Mouse (Mus musculus) small intestine, adult 2 months (tissue): ENCODE results near the gene Ckap2. TPM values are rescaled to one million over a fixed set of nuclear protein-coding genes. Genes with fewer than 3 reads are reported as not detected.

Source experiments
- H3K27ac ChIP-seq: fragments of 200-500 bp; 2 replicates; pipeline ENCODE4 v1.5.1; 2012; ENCODE audit warnings: low read depth, low read length, control low read depth, inconsistent platforms; ENCODE audit not compliant: insufficient read depth
- H3K27me3 ChIP-seq: fragments of 200-500 bp; 2 replicates; pipeline ENCODE4 v1.6.1; 2012; ENCODE audit warnings: mild to moderate bottlenecking, moderate library complexity, low read length, inconsistent platforms; ENCODE audit not compliant: control insufficient read depth, insufficient read depth
- H3K36me3 ChIP-seq: fragments of 200-500 bp; 2 replicates; pipeline ENCODE4 v1.6.1; 2012; ENCODE audit warnings: mild to moderate bottlenecking, low read length, control low read depth, inconsistent platforms; ENCODE audit not compliant: control insufficient read depth, insufficient read depth
- H3K4me1 ChIP-seq: fragments of 200-500 bp; 2 replicates; pipeline ENCODE4 v1.6.1; 2012; ENCODE audit warnings: low read length, inconsistent platforms, mixed read lengths; ENCODE audit not compliant: control insufficient read depth, insufficient read depth, insufficient read length
- H3K4me3 ChIP-seq: fragments of 200-500 bp; 2 replicates; pipeline ENCODE4 v1.5.1; 2012; ENCODE audit warnings: low read depth, mild to moderate bottlenecking, control low read depth, inconsistent platforms, low read length, moderate library complexity
- CTCF ChIP-seq: fragments of 200-500 bp; IDR thresholded peaks from 2 replicates; pipeline ENCODE4 v1.5.1; 2012; ENCODE audit warnings: low read depth, mild to moderate bottlenecking, control low read depth, inconsistent platforms, low read length, moderate library complexity, mixed read lengths; ENCODE audit not compliant: insufficient replicate concordance, insufficient read length; ENCODE audit errors: extremely low read depth
- POLR2A ChIP-seq: fragments of 200-500 bp; IDR thresholded peaks from 2 replicates; pipeline ENCODE4 v1.6.1; 2012; ENCODE audit warnings: low read depth, mild to moderate bottlenecking, control low read depth, inconsistent platforms, low read length, moderate library complexity
- WGBS: fragments of 180-500 bp; shearing (Covaris S2); methylation state at CpG from one replicate; pipeline ENCODE4 v1.1.7; 2018; 5-methylcytosine and 5-hydroxymethylcytosine counted together
- polyA plus RNA-seq: library from polyadenylated mRNA; depleted of rRNA; stranded (reverse); fragments of >200 nt; gene quantifications from 2 replicates; pipeline ENCODE4 v1.2.3, GENCODE M21; 2012; rRNA removed

Gene Ckap2
- polyA plus RNA-seq, 1 experiment: 2.1 TPM

GRCm38 (mm10) chr8:22134750-22135135 lies 50.9 kb downstream of the Ckap2 start:
- Histone ChIP-seq H3K36me3 (no peaks in the 10 kb centered on the region), H3K27me3 (no peaks in the 10 kb centered on the region), H3K4me3 (no peak overlapping the region), H3K4me1 (peaks cover 7% of the 10 kb centered on the region; the same call in 1 of the 2 replicates), H3K27ac (no peak overlapping the region)
- 89% methylated on average over 5 of the region's 5 CpGs for WGBS
- TF ChIP-seq CTCF (no peak), POLR2A (no peak)

DNA sequence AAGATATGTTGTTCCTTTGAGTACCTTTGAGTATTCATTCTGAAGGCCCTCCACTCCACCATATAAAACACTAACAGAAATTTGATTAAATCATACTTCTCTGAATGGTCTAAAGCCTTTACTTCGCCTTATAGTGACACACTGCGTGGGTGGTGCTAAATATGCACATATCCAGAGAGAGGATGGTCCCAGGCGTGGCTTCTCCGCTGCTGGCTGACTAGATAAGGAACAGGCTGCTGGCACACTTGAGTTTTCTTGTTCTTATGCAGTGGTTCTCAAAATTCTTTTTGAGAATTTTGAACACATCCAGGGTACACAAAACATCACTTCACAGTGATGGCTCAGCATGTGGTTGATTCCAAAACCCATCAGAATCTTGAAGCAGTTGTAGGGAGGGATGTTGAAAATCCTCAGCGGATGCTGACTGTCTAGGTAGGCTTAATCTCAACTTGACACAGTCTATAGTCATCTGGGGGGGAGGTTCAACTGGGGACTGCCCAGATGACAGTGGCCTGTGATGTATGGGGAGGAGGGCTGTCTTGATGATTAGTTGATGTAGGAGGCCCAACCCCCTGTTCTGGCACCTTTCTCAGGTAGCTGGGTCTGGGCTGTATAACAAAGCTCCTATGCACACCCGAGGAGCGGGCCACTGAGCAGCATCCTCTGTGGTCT lies 51.4 kb downstream of the Ckap2 start:
- TF ChIP-seq CTCF: no peak
- no peak for TF ChIP-seq POLR2A
- WGBS: 90% methylated on average over 7 of the region's 7 CpGs
- Histone ChIP-seq H3K27me3 (no peaks in the 10 kb centered on the region), H3K36me3 (peaks cover 1% of the 10 kb centered on the region), H3K27ac (no peak overlapping the region), H3K4me1 (peaks cover 7% of the 10 kb centered on the region; the same call in 1 of the 2 replicates), H3K4me3 (no peak overlapping the region)

DNA sequence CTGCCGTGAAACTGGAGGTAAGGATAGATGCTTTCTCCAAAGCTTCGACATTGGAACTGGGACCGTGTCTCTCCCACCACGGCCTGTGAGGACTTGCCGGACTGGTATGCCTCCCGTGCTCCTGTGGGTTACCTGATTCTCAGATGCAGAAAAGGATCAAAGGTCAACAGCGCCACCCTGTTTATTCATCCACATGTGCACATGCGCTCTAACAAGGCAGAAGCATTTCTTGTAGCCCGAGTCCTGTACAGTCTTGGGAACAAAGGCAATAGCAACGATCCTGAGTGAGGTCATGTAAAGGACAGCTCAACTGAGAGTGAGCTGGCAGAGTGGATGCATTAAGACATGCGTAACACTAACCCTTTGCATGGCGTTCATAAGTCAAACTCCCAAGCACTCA lies 53.6 kb downstream of the Ckap2 start:
- Histone ChIP-seq H3K27ac (peak overlapping the region; percentile 3; the same call in 1 of the 2 replicates), H3K36me3 (peaks cover 13% of the 10 kb centered on the region), H3K4me3 (no peak overlapping the region), H3K4me1 (peaks cover 7% of the 10 kb centered on the region; the same call in 1 of the 2 replicates), H3K27me3 (no peaks in the 10 kb centered on the region)
- TF ChIP-seq CTCF (no peak), POLR2A (no peak)
- 33% methylated on average over 12 of the region's 12 CpGs for WGBS

- H3K4me1 ChIP-seq: no peaks in the 10 kb centered on the region
- no peaks in the 10 kb centered on the region for H3K27me3 ChIP-seq
- WGBS: 1% methylated on average over 29 of the region's 29 CpGs
- H3K36me3 ChIP-seq: peaks cover 13% of the 10 kb centered on the region
- H3K4me3 ChIP-seq: peak within 1 kb of the TSS; percentile 55
- TF ChIP-seq CTCF (peak; percentile 60; the same call in 1 of the 2 replicates), POLR2A (no peak)
- H3K27ac ChIP-seq: no peak within 1 kb of the TSS
Observed at GRCm38 (mm10) chr8:22124220-22125152, 61.1 kb downstream of the Ckap2 start, which contains the start of gene Nek5. Nek5 (minus strand) TSS chr8:22125053.

Other genes starting within 250 kb of the Ckap2 start
- not detected in 2 replicates for gene Defb35, start 247.5 kb downstream of the Ckap2 start, polyA plus RNA-seq
- not detected in 2 replicates for gene Defb13, start 239.1 kb downstream of the Ckap2 start, polyA plus RNA-seq
- gene Fam90a1a, start 227.1 kb downstream of the Ckap2 start, polyA plus RNA-seq: not detected in 2 replicates
- not detected in 2 replicates for gene Ccdc70, start 216.0 kb downstream of the Ckap2 start, polyA plus RNA-seq
- 5.5 and 5.7 TPM in 2 replicates for gene Atp7b, start 125.5 kb downstream of the Ckap2 start, polyA plus RNA-seq
- 0.95 and 1.3 TPM in 2 replicates for gene Alg11, start 125.1 kb downstream of the Ckap2 start, polyA plus RNA-seq
- not detected in 2 replicates for gene Nek5, start 60.8 kb downstream of the Ckap2 start, polyA plus RNA-seq
- 1.6 and 3.2 TPM in 2 replicates for gene Nek3, start 19.4 kb downstream of the Ckap2 start, polyA plus RNA-seq
- gene Vps36, start 7.0 kb upstream of the Ckap2 start, polyA plus RNA-seq: 3.0 and 6.5 TPM in 2 replicates
- 0.56 and 0.90 TPM in 2 replicates for gene Thsd1, start 41.5 kb upstream of the Ckap2 start, polyA plus RNA-seq
- gene Tpte, start 97.6 kb upstream of the Ckap2 start, polyA plus RNA-seq: not detected in 2 replicates
- 13.3 and 52.2 TPM in 2 replicates for gene Slc25a15, start 212.8 kb upstream of the Ckap2 start, polyA plus RNA-seq
- gene Mrps31, start 225.5 kb upstream of the Ckap2 start, polyA plus RNA-seq: 1.4 and 2.5 TPM in 2 replicates